Mouse (Mus musculus): ENCODE measurements around the gene Ttc4. TPM values are rescaled to one million over a fixed set of nuclear protein-coding genes. Genes with fewer than 3 reads are reported as not detected.

The Ttc4 gene
- 118 and 119 TPM in 2 replicates for polyA plus RNA-seq (2015; fragmentation: Nextera tagmentation; extraction: Ambion mirVana)

DNA sequence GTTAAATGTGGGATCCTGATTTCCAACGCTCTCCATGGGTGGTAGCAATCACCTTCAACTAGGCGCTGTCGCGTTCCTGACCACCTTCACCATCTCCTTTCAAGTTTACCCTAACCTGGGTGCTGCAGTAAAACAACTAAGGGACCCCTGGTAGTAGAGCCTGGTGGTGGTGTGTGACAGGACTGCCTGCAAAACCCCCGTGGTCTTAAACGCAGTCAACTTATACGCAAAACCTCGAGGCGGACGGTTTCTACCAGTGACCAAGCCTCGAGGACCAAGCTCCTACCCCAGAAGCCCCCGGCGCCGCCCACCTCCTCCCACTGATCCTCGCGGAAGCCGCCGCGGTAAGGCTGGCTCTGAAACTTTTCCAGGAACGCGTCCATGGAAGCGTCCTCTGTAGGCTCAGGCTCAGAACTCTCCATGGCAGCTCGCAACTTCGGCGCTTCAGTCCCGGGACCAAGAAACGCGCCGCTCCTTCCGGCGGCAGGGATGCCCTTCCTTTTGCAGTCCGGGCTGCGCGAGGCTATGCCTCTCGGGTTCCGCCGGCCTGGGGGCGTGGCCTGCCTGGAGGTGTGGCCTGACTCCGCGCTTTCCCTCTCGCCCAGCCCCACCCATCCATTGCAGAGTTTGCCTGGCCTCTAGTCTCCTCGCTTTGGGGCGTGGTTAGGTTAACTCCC is at the start of gene Ttc4:
TSS of gene Ttc4 (minus strand) at position 503 of the 677 bp plus-strand sequence.
- H3K27me3 ChIP-seq, result no peaks in the 10 kb centered on the region
- peak; percentile 97 for ATAC-seq
- peaks cover 12% of the 10 kb centered on the region for H3K4me1 ChIP-seq (replicated peaks)
- no peaks in the 10 kb centered on the region for H3K9me3 ChIP-seq
- H3K9ac ChIP-seq (replicated peaks), result peak within 1 kb of the TSS; percentile 80
- peak within 1 kb of the TSS; percentile 83 for H3K4me2 ChIP-seq (replicated peaks)
- peaks cover 35% of the 10 kb centered on the region for H3K36me3 ChIP-seq
- H3K27ac ChIP-seq, result no peak within 1 kb of the TSS
- under 1% methylated on average over 43 of the region's 43 CpGs for WGBS
- peak within 1 kb of the TSS; percentile 75 for H3K4me3 ChIP-seq (replicated peaks)

DNA sequence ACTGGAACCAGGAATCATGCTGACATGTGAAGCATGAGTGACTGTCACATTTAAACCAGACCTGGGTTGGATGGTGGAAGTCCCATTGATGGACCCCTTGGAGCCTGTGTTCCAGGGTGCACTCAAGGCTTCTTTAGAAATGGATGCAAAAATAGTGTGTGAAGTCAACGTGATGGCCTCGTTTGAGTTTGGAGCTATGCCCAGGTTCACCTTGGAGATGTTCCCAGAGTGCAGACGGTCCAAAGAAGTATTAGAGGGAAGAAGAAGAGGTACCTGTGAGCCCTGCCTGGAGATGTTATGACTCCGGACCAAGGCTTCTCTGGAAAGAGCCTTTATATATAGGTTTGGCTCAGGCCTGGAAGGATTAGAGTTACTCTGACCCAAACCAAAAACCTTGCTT is 41.9 kb upstream of the Ttc4 start:
- 93% methylated on average over 4 of the region's 4 CpGs for WGBS
- H3K4me1 ChIP-seq (replicated peaks), result no peaks in the 10 kb centered on the region
- H3K9ac ChIP-seq (replicated peaks), result no peak overlapping the region
- no peak overlapping the region for H3K4me3 ChIP-seq (replicated peaks)
- no peak for ATAC-seq
- H3K4me2 ChIP-seq (replicated peaks), result no peak overlapping the region
- H3K36me3 ChIP-seq, result no peaks in the 10 kb centered on the region
- H3K9me3 ChIP-seq, result no peaks in the 10 kb centered on the region
- no peak overlapping the region for H3K27ac ChIP-seq
- H3K27me3 ChIP-seq, result no peaks in the 10 kb centered on the region

DNA sequence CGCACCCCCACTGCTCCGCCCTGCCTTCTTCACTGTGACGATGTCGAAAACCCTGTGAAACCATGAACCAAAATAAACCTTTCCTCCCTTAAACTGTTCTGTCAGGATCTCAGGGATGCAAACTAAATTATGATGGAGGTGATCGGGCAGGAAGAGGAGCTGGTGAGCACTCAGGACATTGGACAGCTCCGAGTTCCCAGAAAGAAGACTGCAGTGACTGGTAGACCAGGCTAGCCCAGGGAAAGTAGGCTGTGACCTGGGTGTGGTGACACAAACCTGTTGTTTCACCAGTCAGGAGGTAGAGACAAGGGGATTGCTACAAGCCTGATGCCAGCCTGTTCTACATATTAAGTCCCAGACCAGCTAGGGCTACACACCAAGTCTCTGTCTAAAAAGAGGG is 34.9 kb upstream of the Ttc4 start:
- WGBS, result 92% methylated on average over 6 of the region's 6 CpGs
- no peak overlapping the region for H3K4me2 ChIP-seq (replicated peaks)
- H3K27me3 ChIP-seq, result no peaks in the 10 kb centered on the region; the same call in 1 of the 2 replicates
- H3K27ac ChIP-seq, result no peak overlapping the region
- H3K4me1 ChIP-seq (replicated peaks), result no peaks in the 10 kb centered on the region
- no peak for ATAC-seq
- no peaks in the 10 kb centered on the region for H3K9me3 ChIP-seq
- no peak overlapping the region for H3K4me3 ChIP-seq (replicated peaks)
- H3K36me3 ChIP-seq, result no peaks in the 10 kb centered on the region
- H3K9ac ChIP-seq (replicated peaks), result no peak overlapping the region

DNA sequence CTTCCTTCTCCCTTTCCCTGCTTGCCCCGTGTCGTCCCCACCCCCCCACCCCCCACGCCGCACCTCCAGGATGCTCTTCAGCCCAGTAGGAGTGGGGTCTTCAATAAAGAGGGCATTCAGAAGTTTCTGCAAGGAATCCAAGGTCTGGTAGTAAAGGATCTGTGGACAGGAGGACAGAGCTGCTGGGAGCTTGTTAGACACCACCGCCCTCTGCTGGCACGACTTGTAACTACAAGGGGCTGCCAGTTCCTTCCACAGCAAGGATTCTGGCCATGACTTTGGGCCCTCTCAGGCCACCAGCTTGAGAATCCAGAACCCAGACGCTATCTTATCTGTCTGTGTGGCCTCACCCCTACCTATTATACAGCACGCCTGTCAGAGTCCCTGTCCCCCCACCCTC is 29.7 kb upstream of the Ttc4 start:
- Histone ChIP-seq H3K4me3 (replicated peaks) (no peak overlapping the region), H3K4me1 (replicated peaks) (peaks cover 16% of the 10 kb centered on the region), H3K36me3 (no peaks in the 10 kb centered on the region), H3K9me3 (no peaks in the 10 kb centered on the region), H3K9ac (replicated peaks) (no peak overlapping the region), H3K27ac (no peak overlapping the region), H3K4me2 (replicated peaks) (no peak overlapping the region), H3K27me3 (no peaks in the 10 kb centered on the region; the same call in 1 of the 2 replicates)
- WGBS, result 1% methylated on average over 5 of the region's 8 CpGs
- ATAC-seq, result peak; percentile 48; the same call in 1 of the 2 replicates

DNA sequence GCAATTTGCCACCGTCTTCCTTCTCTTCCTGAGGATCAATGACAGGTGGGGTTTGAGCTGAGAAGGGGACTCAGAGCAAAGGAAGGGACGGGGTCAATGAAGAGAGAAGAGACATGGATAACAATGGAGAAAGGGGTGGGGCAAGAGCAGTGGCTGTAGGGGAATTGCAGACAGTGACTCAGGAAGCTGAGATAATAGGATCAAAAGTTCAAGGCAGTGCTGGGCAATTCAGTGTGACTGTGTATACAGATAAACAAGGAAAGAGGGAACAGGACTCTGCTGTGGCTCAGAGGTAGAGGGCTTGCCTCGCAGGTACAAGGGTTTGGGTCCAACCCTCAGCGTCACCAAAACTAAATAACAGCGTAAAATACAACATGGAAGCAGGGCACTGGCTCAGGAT is 29.2 kb upstream of the Ttc4 start:
- H3K27me3 ChIP-seq, result peaks cover under 1% of the 10 kb centered on the region; the same call in 1 of the 2 replicates
- peak; percentile 29; the same call in 1 of the 2 replicates for ATAC-seq
- H3K36me3 ChIP-seq, result no peaks in the 10 kb centered on the region
- no peak overlapping the region for H3K4me2 ChIP-seq (replicated peaks)
- 29% methylated on average over 5 of the region's 5 CpGs for WGBS
- no peak overlapping the region for H3K27ac ChIP-seq
- no peak overlapping the region for H3K4me3 ChIP-seq (replicated peaks)
- no peaks in the 10 kb centered on the region for H3K9me3 ChIP-seq
- H3K4me1 ChIP-seq (replicated peaks), result peaks cover 16% of the 10 kb centered on the region
- no peak overlapping the region for H3K9ac ChIP-seq (replicated peaks)

DNA sequence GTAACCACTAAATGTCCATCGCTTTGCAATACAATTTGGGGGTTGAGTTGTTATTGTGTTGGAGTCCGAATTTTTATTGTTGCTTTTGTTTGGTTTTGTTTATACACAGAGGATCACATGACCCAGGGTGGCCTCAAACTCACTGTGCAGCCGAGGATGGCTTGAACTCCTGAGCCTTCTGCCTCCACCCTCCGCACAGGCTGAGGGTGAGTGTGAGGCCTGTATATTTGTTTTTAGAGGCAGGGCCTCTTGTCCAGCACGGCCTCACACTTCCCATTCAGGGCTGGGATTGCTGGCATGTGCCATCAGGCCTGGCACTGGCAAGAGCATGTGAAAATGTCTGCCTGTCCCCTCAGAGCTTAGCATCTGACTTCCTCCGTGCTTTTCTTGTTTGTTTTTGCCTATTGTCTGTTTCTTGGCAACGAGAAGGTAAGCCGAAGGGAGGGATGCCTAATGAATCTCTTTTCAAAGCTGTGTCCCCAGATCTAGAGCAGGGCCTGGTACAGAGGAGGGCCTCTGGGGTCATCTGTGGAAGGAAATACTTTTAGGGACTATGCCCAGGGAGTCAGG is 26.4 kb upstream of the Ttc4 start:
- Histone ChIP-seq H3K27me3 (peaks cover 8% of the 10 kb centered on the region), H3K9me3 (no peaks in the 10 kb centered on the region), H3K27ac (peak overlapping the region; percentile 74), H3K9ac (replicated peaks) (peak overlapping the region; percentile 37), H3K4me2 (replicated peaks) (no peak overlapping the region), H3K4me1 (replicated peaks) (peaks cover 30% of the 10 kb centered on the region), H3K4me3 (replicated peaks) (no peak overlapping the region), H3K36me3 (no peaks in the 10 kb centered on the region)
- WGBS, result 24% methylated on average over 8 of the region's 8 CpGs
- no peak for ATAC-seq

DNA sequence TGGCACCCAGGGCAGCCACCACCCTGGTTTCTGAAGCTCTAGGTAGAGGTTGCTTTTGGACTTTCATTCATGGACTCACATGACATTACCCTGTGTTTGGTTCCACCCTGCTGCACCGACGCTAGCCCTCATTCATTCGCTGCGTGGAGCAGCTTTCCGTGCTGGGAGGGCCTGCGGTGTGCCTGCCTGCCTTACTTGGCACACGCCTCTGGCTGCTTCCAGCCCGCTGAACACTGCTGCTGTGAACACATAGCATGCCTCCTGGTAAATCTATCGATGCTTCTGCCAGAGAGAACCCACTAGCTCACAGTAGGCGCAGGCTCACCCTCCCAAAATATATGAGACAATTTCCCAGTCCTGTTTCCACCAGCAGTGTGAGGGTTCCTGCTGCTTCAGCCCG is 25.7 kb upstream of the Ttc4 start:
- H3K9ac ChIP-seq (replicated peaks), result no peak overlapping the region
- peak overlapping the region; percentile 74; the same call in 1 of the 2 replicates for H3K27ac ChIP-seq
- no peak overlapping the region for H3K4me2 ChIP-seq (replicated peaks)
- no peak for ATAC-seq
- no peaks in the 10 kb centered on the region for H3K36me3 ChIP-seq
- H3K4me1 ChIP-seq (replicated peaks), result peaks cover 37% of the 10 kb centered on the region
- 56% methylated on average over 11 of the region's 11 CpGs for WGBS
- H3K4me3 ChIP-seq (replicated peaks), result no peak overlapping the region
- peaks cover 8% of the 10 kb centered on the region for H3K27me3 ChIP-seq
- no peaks in the 10 kb centered on the region for H3K9me3 ChIP-seq

DNA sequence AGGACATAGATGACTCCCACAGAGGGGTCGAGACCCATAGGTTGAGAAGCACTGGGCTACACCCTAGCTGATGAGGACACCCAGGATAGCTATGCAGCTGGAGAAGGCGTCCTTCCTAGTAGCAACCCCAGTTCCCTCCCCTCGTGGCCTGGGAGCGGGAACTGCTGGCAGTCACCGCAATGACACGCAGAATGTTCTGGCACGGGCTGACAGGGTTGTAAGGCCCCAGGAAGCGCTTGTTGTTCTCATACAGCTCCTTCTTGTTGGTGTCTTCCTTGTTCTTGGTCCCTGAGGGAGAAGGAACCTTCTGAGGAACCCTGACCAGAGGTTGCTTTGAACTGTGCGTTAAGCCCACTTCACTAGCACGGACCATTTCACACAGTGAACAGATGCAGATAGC is 25.2 kb upstream of the Ttc4 start:
- Histone ChIP-seq H3K4me2 (replicated peaks) (no peak overlapping the region), H3K4me1 (replicated peaks) (peaks cover 37% of the 10 kb centered on the region), H3K4me3 (replicated peaks) (no peak overlapping the region), H3K27me3 (peaks cover 8% of the 10 kb centered on the region), H3K27ac (0 out of 2 replicates have a peak overlapping the region, but pooled peaks have one; percentile 74), H3K36me3 (no peaks in the 10 kb centered on the region), H3K9me3 (no peaks in the 10 kb centered on the region), H3K9ac (replicated peaks) (no peak overlapping the region)
- 80% methylated on average over 10 of the region's 10 CpGs for WGBS
- no peak for ATAC-seq

DNA sequence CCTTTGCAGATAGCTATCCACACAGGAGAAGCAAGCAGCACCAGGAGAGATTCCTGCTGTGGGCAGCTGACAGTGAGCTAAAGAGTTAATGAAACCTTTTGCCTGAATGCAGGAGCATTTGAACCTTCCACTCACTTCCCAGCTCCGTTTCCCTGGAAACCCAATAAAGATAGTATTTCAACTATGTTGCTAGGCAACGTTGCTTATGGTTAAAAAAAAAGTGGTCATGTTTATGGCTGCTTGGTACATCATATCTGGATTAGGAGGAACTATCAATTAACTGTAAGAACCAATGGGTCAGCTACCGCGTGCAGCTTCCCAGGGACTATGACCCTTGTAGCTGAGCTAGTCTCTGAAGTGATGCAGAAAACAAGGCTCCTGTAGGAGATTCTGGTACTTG is 22.1 kb upstream of the Ttc4 start:
- peak overlapping the region; percentile 75 for H3K27ac ChIP-seq
- H3K9me3 ChIP-seq, result no peaks in the 10 kb centered on the region
- no peak overlapping the region for H3K9ac ChIP-seq (replicated peaks)
- no peaks in the 10 kb centered on the region for H3K36me3 ChIP-seq
- WGBS, result 51% methylated on average over 4 of the region's 4 CpGs
- H3K4me3 ChIP-seq (replicated peaks), result no peak overlapping the region
- H3K4me2 ChIP-seq (replicated peaks), result no peak overlapping the region
- H3K4me1 ChIP-seq (replicated peaks), result peaks cover 41% of the 10 kb centered on the region
- ATAC-seq, result peak; percentile 31; the same call in 1 of the 2 replicates
- H3K27me3 ChIP-seq, result peaks cover 8% of the 10 kb centered on the region

DNA sequence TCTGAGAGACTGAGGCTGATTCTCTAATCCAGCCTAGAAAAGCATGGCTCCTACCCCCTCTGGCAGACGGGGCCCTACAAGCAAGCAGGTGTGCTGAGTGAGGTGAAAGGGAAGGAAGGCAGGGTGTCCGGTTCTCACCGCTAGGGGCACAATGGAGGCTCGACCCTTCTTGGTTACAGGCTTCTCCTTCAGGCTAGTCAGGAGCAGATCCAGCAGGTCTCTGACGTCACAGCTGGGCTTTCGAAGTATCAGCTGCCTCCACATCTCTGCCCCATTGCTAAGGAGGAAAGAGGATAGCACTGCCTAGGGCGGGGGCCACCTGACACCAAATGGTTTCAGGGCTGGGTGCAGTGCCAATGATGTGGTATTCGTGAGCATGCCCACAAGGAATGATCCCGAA is 21.2 kb upstream of the Ttc4 start:
- H3K27me3 ChIP-seq, result peaks cover 8% of the 10 kb centered on the region
- H3K27ac ChIP-seq, result peak overlapping the region; percentile 69
- no peak overlapping the region for H3K9ac ChIP-seq (replicated peaks)
- no peaks in the 10 kb centered on the region for H3K36me3 ChIP-seq
- WGBS, result 22% methylated on average over 9 of the region's 9 CpGs
- H3K4me3 ChIP-seq (replicated peaks), result no peak overlapping the region
- H3K9me3 ChIP-seq, result no peaks in the 10 kb centered on the region
- no peak overlapping the region for H3K4me2 ChIP-seq (replicated peaks)
- H3K4me1 ChIP-seq (replicated peaks), result peaks cover 34% of the 10 kb centered on the region
- ATAC-seq, result peak; percentile 49; the same call in 1 of the 2 replicates

DNA sequence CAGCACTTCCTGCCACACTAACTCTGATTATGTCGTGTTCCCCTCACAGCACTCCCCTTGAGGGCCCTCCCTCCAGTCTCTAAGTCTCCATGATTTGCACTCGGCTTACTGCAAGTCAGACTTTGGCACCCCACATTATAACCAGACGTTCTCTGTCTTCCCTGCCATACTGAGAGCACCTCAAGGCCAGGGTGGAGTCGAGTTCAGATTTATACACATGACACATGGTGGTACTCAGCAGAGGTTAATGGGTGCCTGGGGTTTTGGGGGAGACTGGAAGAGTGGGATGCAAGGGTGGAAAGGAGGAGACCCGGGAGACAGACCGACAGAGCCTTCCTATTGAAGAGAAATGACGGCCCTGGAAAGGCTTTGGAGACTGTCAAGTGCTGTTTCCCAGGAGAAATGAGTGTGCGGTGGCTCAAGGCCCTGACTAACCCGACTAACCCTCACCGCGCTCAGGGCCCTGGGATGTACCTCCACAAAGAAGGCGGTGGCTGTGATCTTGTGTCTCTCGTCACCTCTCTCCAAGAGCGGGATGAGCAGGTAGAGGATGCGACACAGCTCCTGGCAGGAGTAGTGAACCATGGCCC is 15.2 kb upstream of the Ttc4 start:
- no peaks in the 10 kb centered on the region for H3K36me3 ChIP-seq
- H3K9me3 ChIP-seq, result no peaks in the 10 kb centered on the region
- no peak overlapping the region for H3K4me2 ChIP-seq (replicated peaks)
- H3K4me3 ChIP-seq (replicated peaks), result no peak overlapping the region
- no peak for ATAC-seq
- H3K4me1 ChIP-seq (replicated peaks), result 0 out of 2 replicates have a peak, but pooled peaks cover 4% of the 10 kb centered on the region
- H3K9ac ChIP-seq (replicated peaks), result no peak overlapping the region
- H3K27me3 ChIP-seq, result peaks cover 4% of the 10 kb centered on the region; the same call in 1 of the 2 replicates
- no peak overlapping the region for H3K27ac ChIP-seq
- WGBS, result 87% methylated on average over 15 of the region's 15 CpGs

DNA sequence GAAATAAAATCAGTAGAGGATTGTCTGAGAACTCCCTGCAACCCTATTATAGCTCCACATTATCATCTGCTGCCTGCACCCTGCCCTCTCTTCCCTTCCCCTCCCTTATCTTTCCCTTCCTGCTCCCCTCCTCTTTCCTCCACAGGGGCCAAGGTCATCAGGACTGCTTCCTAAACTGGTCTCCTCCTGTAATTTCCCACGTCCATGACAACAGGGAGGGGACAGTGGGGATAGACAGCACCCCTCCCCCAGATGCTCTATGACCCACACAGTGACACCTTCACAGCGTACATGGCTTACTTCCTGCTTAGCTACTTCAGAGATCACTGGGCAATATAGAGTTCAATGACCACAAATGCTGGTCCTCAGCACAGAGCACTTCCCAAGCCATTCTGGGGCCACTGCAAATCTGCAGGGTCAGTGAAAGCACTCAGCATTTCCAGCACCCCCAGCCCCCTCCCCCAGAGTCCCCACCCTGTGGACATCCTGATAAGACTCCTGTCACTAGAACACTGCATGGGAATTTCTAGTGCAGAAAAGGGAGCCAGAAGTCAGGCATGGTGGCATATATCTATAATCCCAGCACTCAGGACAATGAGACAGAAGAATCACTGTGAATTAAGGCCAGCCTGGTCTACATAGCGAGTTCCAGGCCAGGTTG is 10.0 kb upstream of the Ttc4 start:
- no peaks in the 10 kb centered on the region for H3K9me3 ChIP-seq
- H3K36me3 ChIP-seq, result no peaks in the 10 kb centered on the region
- H3K4me1 ChIP-seq (replicated peaks), result no peaks in the 10 kb centered on the region
- H3K27me3 ChIP-seq, result peaks cover 4% of the 10 kb centered on the region; the same call in 1 of the 2 replicates
- no peak for ATAC-seq
- no peak overlapping the region for H3K4me2 ChIP-seq (replicated peaks)
- WGBS, result 62% methylated on average over 3 of the region's 3 CpGs
- H3K9ac ChIP-seq (replicated peaks), result no peak overlapping the region
- H3K4me3 ChIP-seq (replicated peaks), result no peak overlapping the region
- no peak overlapping the region for H3K27ac ChIP-seq
